Mouse (Mus musculus) E14TG2a.4 (cell line): ENCODE data around the gene Trim38.

Experiments
- CTCF ChIP-seq: conservative IDR thresholded peaks from 2 replicates; pipeline ENCODE4 v1.5.1; 2014; ENCODE audit warnings: low read length
- NANOG ChIP-seq: IDR thresholded peaks from 2 replicates; pipeline ENCODE4 v1.6.1; 2014; ENCODE audit warnings: borderline replicate concordance, low read length, mixed read lengths
- POU5F1 ChIP-seq: IDR thresholded peaks from 2 replicates; pipeline ENCODE4 v1.6.1; 2014; ENCODE audit warnings: low read length, borderline replicate concordance

GRCm38 (mm10) chr13:23751478-23751956, 18.2 kb upstream of the Trim38 start:
- TF ChIP-seq CTCF (no peak), NANOG (no peak), POU5F1 (no peak)
